Mouse (Mus musculus) urinary bladder, postnatal 14 days (tissue): ENCODE measurements around the gene Ugt2b5.
"Not testable (repeated sequence)": the region's sequence is repeated elsewhere in the genome, so short reads cannot be mapped to it uniquely, and the experiment has no call there.

Experiments used
- DNase-seq: peaks from one replicate; pipeline ENCODE4 v3.0.0; 2021; ENCODE audit warnings: low spot score

Gene Ugt2b5

GRCm38 (mm10) chr5:87140196-87140595 lies at the start of gene Ugt2b5:
Gene Ugt2b5, minus strand, starts transcription at chr5:87140318.
- DNase-seq, result not testable (repeated sequence)

- DNase-seq, result not testable (repeated sequence)
Observed at GRCm38 (mm10) chr5:87175780-87176179, 35.7 kb upstream of the Ugt2b5 start.

GRCm38 (mm10) chr5:87174671-87175070 lies 34.6 kb upstream of the Ugt2b5 start:
- DNase-seq, result no peak

- no peak for DNase-seq
Observed at GRCm38 (mm10) chr5:87147741-87148454, 7.8 kb upstream of the Ugt2b5 start.

GRCm38 (mm10) chr5:87142865-87143456 lies 2.8 kb upstream of the Ugt2b5 start:
- peak; percentile 5 for DNase-seq

GRCm38 (mm10) chr5:87103697-87104096 lies 36.4 kb downstream of the Ugt2b5 start:
- DNase-seq, result not testable (repeated sequence)

GRCm38 (mm10) chr5:87092346-87093027 lies 47.6 kb downstream of the Ugt2b5 start, which contains the start of gene Ugt2b36:
Gene Ugt2b36, minus strand, starts transcription at chr5:87092555.
- no peak for DNase-seq

GRCm38 (mm10) chr5:87091111-87091510 lies 49.0 kb downstream of the Ugt2b5 start:
- DNase-seq, result no peak

GRCm38 (mm10) chr5:87089264-87089663 lies 50.9 kb downstream of the Ugt2b5 start:
- DNase-seq, result no peak

- no peak for DNase-seq
Observed at GRCm38 (mm10) chr5:87086269-87086668, 53.8 kb downstream of the Ugt2b5 start.
